Mouse (Mus musculus): ENCODE data around the gene Thsd4.

Gene Thsd4

GRCm38 (mm10) chr9:60516379-60516778 is 5.5 kb downstream of the Thsd4 start:
- DNase-seq = no peak

DNA sequence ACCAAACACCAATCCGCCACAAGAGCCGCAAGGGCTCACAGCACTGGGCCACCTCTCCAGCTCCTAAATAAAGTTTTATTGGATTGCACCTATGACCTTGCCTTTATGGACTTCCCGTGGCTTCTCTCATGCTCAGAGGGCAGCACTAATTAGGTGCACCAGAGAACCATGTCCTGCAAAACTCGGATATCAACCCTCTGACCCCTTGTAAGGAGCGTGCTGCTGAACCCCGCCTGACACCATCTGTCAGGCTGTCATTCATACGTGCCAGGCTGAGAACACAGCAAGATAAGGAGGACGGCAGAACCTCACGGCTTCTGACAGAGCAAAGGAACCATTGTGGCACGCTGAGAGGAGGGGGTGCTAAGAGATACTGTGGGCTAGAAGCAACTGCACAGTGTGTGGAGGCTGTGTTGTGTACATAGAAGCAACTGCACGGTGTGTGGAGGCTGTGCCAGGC is 8.5 kb downstream of the Thsd4 start:
- DNase-seq = no peak

DNA sequence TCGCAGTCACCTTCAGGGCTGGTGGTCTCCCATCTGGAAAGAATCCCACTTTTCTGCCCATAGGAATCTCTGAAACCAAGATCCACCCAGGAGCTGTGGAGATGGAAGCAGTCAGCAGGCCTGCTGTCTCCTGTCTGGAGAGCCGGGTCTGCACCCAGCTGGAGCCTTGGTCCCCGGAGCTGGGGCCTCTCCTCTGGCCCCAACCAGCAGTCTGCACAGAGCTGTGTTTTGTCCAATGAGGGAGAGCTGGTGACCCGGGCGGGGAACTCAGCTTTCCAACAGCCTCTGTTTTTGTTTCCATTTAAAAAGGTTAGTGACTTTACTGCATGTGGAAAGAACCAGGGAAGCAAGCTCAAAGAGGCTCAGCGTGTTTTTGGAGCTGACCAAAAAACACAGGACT is 11.0 kb downstream of the Thsd4 start:
- DNase-seq = no peak

DNA sequence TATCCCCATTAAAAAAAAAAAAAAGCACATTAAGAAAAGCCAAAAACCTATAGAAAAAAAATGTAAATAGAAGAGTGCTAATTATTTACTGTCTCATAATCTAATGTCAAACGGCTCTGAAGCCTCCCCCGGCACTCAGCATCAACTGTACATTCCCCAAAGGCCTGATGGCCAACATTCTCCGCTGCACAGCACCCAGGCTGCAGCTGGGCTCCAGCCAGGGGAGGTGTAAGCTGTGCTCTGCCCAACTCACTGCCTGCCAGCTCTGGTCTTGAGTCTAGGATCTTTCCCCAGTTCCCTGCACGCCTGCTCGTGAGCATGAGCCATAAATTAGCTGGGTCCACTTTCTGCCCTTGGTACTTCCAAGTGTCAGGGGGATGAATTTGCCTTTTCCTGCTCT is 15.7 kb downstream of the Thsd4 start:
- DNase-seq = no peak

GRCm38 (mm10) chr9:60504378-60505285 is 17.2 kb downstream of the Thsd4 start:
- no peak for DNase-seq

GRCm38 (mm10) chr9:60502220-60502619 is 19.6 kb downstream of the Thsd4 start:
- no peak for DNase-seq

DNA sequence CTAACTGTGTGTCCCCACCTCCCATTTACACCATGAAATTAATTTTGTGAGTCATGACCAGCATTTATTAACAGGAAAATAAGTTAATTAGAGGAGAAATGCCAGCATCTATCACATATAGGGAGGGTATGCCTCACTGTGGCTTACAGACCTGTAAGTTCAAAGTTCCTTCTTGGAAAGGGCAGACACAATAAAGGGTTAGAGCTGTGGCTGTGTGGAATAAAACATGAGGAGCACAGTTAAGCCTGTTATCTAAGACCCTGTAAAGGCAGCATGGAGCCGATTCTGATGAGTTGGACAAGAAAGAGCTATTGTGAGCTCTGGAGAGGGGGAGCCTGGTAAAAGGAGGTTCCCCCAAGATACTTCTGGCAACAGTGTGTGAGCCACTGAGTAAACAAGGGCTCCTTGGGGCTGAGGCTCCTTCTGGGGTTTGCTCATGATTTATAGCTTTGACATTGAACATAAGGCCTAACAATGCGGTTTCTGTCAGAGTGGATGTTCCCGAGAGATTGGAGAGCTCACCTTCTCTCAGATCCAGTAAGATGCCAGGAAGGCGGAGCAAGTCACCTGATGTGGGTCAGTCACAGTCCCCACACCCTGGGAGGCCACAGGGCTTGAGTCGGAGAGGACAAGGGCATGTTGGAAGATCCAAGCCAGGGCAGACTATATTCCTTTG is 20.2 kb downstream of the Thsd4 start:
- no peak for DNase-seq

DNA sequence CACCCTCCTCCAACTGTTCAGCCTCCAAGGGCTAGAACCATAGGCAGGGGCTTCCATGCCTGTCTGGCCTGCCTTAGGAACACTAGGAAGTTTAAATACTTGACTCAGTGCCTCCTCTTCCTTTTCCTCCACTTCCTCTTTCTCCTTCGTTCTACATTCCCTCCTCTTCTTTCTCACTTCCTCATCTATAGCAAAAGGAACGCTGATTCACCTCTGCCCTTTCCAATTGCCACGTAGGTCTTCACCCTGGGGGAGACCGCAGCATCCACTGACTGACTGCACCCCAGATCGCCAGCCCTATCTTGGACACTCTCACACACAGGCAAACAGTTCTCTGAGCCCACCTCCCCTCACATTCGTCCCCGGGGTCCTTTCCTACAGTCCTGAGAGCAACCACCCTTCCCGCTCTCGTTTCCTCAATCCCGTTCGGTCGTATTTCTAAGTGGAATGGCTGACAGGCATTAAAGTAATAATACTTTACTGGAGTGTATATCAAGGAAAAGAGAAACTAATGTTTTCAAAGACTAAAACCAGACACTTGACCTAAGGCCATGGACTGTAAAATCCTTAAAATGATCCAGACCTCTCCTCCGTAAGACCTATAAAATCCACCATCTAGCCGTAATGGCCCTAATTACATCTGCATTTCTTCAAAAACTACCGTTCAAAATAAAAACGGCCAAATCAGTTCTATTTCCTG is 29.4 kb downstream of the Thsd4 start:
- DNase-seq = no peak

DNA sequence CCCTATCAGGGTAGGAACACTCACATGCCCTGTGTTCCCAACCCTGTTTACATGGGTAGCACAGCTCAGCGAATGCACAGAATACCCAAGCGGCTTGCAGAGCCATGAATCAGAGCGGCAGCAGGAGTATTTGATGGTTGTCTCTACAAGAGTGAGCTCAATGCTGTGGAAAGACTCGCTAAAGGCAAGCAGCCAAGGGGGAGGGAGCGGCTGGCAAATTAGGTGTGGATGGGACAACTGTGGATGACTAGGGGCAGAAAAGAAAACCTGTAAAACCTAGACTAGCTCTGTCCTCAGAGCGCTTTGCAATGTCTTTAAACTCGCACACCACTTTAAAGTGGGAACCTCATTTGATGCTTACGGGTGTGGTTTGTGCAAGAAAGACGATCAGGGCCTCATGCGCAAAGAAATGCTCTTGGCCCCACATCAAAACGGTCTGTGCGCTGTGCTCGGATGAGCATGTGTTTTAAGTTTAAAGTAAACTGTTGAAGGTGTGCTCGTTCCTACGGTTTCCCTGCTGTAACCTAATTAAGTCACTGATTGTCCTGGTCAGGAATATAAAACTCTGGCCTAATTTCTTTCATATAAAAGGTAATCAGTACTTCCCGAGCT is 30.3 kb downstream of the Thsd4 start:
- DNase-seq = no peak

- DNase-seq = no peak
Measured at GRCm38 (mm10) chr9:60491079-60491478, 30.8 kb downstream of the Thsd4 start.

DNA sequence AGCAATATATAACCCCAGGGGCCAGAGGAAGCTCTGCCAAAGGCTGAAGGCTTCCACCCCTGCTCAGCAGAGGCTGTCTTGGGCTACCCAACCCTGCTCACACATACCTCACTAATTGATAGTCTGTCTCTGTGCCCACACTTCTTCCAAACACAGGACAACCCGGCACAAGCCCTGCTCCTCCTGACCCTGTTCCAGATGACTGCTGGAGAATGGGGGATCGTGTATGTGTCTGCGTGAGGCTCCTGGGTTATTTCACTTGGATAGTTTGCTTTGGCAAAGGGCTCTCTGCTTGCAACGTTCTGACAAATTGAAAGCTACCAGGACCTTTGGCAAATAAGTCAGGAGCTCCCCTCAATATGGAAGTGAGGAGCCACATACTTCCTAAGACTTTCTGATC is 33.0 kb downstream of the Thsd4 start:
- no peak for DNase-seq

DNA sequence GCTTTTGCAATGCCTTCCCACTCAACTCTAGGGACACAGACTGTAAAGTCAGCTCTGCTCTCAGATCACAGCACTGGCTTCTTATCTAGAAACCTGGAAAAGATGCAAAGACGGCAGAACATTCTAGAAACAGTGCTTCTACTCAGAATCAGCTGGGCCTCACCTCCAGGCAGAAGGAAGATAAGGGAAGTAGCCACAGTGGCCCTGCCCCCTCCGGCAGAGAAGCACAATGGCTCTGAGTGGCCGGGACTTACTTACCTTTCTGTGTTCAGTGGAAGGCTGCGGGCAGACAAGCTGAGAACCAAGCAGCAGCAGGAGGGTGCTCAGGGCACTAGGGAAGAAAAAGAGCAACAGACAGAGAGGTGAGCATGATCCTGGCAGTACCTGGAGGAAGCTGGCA is 39.7 kb downstream of the Thsd4 start:
- DNase-seq = no peak

- DNase-seq = no peak
Measured at GRCm38 (mm10) chr9:60480052-60480451, 41.8 kb downstream of the Thsd4 start.

DNA sequence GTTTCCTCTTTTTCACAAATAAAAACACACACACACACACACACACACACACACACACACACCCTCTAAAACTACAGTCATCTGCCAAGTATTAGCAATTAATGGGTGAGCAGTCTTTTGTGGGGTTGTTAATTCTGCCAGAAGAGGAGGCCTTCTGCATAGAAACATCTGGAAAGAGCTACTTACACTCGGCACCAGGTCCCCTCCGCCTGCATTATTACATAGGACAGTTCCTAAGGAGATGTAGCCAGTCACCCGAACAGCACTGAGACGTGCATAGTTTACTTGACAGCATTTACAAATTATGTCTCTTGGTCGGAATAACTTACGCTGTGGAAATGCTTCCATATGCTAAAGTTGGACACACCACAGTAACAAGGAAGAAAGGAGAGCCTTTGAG is 43.0 kb downstream of the Thsd4 start:
- no peak for DNase-seq

GRCm38 (mm10) chr9:60477991-60478750 is 43.7 kb downstream of the Thsd4 start:
- DNase-seq = no peak

DNA sequence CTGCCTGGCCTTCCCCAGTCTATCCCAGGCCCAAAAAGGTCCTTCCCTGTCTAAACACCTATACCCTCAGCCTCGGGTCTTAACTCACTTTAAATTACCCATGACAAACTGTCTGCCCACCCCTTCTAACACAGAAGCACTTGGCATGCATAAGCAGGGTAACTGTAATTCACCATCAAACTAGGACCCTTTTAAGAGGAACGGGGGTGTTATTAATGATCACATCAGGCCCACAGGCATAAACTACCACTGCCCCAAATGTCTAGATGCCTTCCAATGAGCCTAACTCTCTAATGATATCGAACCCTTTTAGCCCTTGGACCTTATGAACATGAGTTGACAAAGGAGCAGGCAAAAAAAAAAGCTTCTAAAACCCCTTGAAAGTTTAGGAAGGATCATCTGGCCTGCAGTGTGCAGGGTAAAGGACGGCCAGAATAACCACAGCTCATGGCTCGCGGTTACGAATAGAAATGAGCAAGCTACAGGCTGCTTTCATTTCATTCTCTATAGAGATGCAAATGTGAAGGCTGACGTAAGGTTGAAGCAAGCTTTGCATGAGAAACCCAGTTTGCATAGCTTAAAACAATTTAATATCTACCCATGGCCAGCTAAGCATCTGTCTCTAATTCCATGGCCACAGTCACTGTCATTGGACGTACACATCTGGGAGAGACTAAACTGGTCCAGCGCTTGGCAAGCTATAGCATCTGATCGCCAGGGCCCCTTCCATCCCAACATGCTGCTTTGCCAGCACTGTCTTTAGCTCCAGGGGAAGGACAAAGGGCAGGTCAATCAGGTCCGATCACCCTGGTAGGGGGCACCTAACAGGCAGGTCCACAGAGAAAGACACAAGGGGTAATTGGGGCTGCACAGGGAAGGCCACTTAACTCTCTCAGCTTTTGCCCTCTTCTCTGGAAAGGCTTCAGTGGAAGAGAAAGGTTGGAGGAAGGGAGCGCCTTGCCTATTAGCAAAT is 61.5 kb downstream of the Thsd4 start:
- DNase-seq = no peak

GRCm38 (mm10) chr9:60458468-60458962 is 63.3 kb downstream of the Thsd4 start:
- DNase-seq = peak in 1 of 2 experiments; percentile 4

GRCm38 (mm10) chr9:60457359-60458210 is 64.3 kb downstream of the Thsd4 start:
- DNase-seq = peak; percentile 10 to 16

DNA sequence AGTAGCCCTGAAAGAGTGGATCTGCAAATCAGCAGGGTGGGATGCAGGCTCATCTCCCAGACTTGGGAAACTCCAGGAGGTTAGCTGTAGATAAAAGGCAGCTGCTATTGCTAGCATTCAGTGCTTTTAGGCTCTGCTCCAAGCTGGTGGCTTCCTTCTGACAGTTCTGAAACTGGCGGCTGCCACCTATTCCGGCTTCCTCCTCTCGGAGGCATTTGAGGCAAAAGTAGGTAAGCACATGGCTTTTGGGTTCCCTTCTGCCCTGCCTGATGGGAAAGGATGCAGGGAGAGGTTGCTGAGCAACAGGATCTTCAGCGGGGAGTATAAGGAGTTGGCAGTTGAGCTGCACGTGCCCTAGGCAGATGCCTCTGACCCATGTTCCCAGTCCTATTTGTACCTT is 65.2 kb downstream of the Thsd4 start:
- DNase-seq = peak; percentile 20 to 24
